Mouse (Mus musculus) midbrain, embryonic 16.5 days (tissue): ENCODE results near the gene Platr17. TPM values are rescaled to one million over a fixed set of nuclear protein-coding genes. Genes with fewer than 3 reads are reported as not detected.

ENCODE experiments used
- ATAC-seq: fragments of 200-750 bp; cut with Nextera tagmentation; 2 replicates; pipeline ENCODE4 v1.8.0; 2017; ENCODE audit warnings: moderate TSS enrichment
- H3K27ac ChIP-seq: fragments of 300-500 bp; sonication (generic); 2 replicates; pipeline ENCODE4 v1.5.1; 2014; ENCODE audit warnings: mild to moderate bottlenecking, low read length, mixed read lengths
- H3K27me3 ChIP-seq: fragments of 300-500 bp; sonication (generic); 2 replicates; pipeline ENCODE4 v1.6.1; 2014; ENCODE audit warnings: low read depth, low read length, mixed read lengths; ENCODE audit not compliant: control insufficient read depth, insufficient read depth
- H3K36me3 ChIP-seq: fragments of 300-500 bp; sonication (generic); 2 replicates; pipeline ENCODE4 v1.6.1; 2014; ENCODE audit warnings: mild to moderate bottlenecking, low read length, moderate library complexity, mixed read lengths; ENCODE audit not compliant: control insufficient read depth, insufficient read depth
- H3K4me1 ChIP-seq: fragments of 300-500 bp; sonication (generic); 2 replicates; pipeline ENCODE4 v1.6.1; 2014; ENCODE audit warnings: mild to moderate bottlenecking, low read length, mixed read lengths; ENCODE audit not compliant: control insufficient read depth, insufficient read depth
- H3K4me2 ChIP-seq: fragments of 300-500 bp; sonication (generic); 2 replicates; pipeline ENCODE4 v1.6.1; 2014; ENCODE audit warnings: mild to moderate bottlenecking, low read length, mixed read lengths
- H3K4me3 ChIP-seq: fragments of 300-500 bp; sonication (generic); 2 replicates; pipeline ENCODE4 v1.5.1; 2014; ENCODE audit warnings: low read depth, mild to moderate bottlenecking, low read length, moderate library complexity, mixed read lengths
- H3K9ac ChIP-seq: fragments of 300-500 bp; sonication (generic); 2 replicates; pipeline ENCODE4 v1.6.1; 2014; ENCODE audit warnings: low read depth, low read length, mixed read lengths
- H3K9me3 ChIP-seq: fragments of 300-500 bp; sonication (generic); replicated peaks from 2 replicates; pipeline ENCODE4 v1.6.1; 2014; ENCODE audit warnings: mild to moderate bottlenecking, low read length, mixed read lengths; ENCODE audit not compliant: control insufficient read depth, poor library complexity, severe bottlenecking
- WGBS: fragments of 180-500 bp; shearing (Covaris S2); extraction: QIAGEN DNeasy Blood & Tissue Kit; methylation state at CpG from one replicate; pipeline ENCODE4 v1.1.7; 2014; 5-methylcytosine and 5-hydroxymethylcytosine counted together
- polyA plus RNA-seq: library from polyadenylated mRNA; unstranded; fragments of >200 nt; fragmentation: Nextera tagmentation; extraction: Ambion mirVana; gene quantifications from 2 replicates; pipeline ENCODE4 v1.2.1, GENCODE M21; 2015

Platr17 gene
- polyA plus RNA-seq, 1 experiment from 2014 or later: 0.55 TPM

- Histone ChIP-seq H3K9ac (peak overlapping the region; percentile 94), H3K4me3 (peak overlapping the region; percentile 83), H3K36me3 (peaks cover 22% of the 10 kb centered on the region), H3K4me2 (peak overlapping the region; percentile 89), H3K27ac (peak overlapping the region; percentile 86), H3K4me1 (peaks cover 13% of the 10 kb centered on the region), H3K9me3 (no peaks in the 10 kb centered on the region), H3K27me3 (no peaks in the 10 kb centered on the region)
- WGBS: under 1% methylated on average over 14 of the region's 14 CpGs
- ATAC-seq: no peak; the same call in 1 of the 2 replicates
Measured at GRCm38 (mm10) chr17:33909869-33910250, 4.9 kb downstream of the Platr17 start.

- peaks cover 18% of the 10 kb centered on the region for H3K4me1 ChIP-seq
- H3K27me3 ChIP-seq: no peaks in the 10 kb centered on the region
- ATAC-seq: no peak
- H3K4me2 ChIP-seq: peak overlapping the region; percentile 89
- H3K36me3 ChIP-seq: peaks cover 22% of the 10 kb centered on the region
- peak overlapping the region; percentile 83 for H3K4me3 ChIP-seq
- H3K9me3 ChIP-seq: no peaks in the 10 kb centered on the region
- peak overlapping the region; percentile 94 for H3K9ac ChIP-seq
- H3K27ac ChIP-seq: no peak overlapping the region
- 57% methylated on average over 11 of the region's 11 CpGs for WGBS
Measured at GRCm38 (mm10) chr17:33910346-33911051, 5.6 kb downstream of the Platr17 start.

GRCm38 (mm10) chr17:33911052-33911812 lies 6.3 kb downstream of the Platr17 start:
- H3K4me3 ChIP-seq: no peak overlapping the region
- WGBS: 93% methylated on average over 31 of the region's 31 CpGs
- no peak overlapping the region for H3K4me2 ChIP-seq
- H3K9me3 ChIP-seq: no peaks in the 10 kb centered on the region
- ATAC-seq: no peak
- no peak overlapping the region for H3K27ac ChIP-seq
- H3K36me3 ChIP-seq: peaks cover 22% of the 10 kb centered on the region
- peaks cover 18% of the 10 kb centered on the region for H3K4me1 ChIP-seq
- H3K27me3 ChIP-seq: no peaks in the 10 kb centered on the region
- H3K9ac ChIP-seq: no peak overlapping the region

- Histone ChIP-seq H3K9ac (no peak overlapping the region), H3K4me2 (no peak overlapping the region), H3K9me3 (no peaks in the 10 kb centered on the region), H3K4me3 (no peak overlapping the region), H3K27me3 (no peaks in the 10 kb centered on the region), H3K4me1 (peaks cover 23% of the 10 kb centered on the region), H3K36me3 (peaks cover 22% of the 10 kb centered on the region), H3K27ac (no peak overlapping the region)
- ATAC-seq: no peak
- WGBS: 94% methylated on average over 28 of the region's 28 CpGs
Measured at GRCm38 (mm10) chr17:33911813-33912414, 7.0 kb downstream of the Platr17 start.

GRCm38 (mm10) chr17:33913264-33913663 lies 8.3 kb downstream of the Platr17 start:
- H3K27ac ChIP-seq: no peak overlapping the region
- H3K36me3 ChIP-seq: peaks cover 22% of the 10 kb centered on the region
- no peak for ATAC-seq
- H3K27me3 ChIP-seq: no peaks in the 10 kb centered on the region
- WGBS: 87% methylated on average over 10 of the region's 10 CpGs
- no peak overlapping the region for H3K4me3 ChIP-seq
- H3K4me2 ChIP-seq: no peak overlapping the region
- H3K9ac ChIP-seq: no peak overlapping the region
- H3K9me3 ChIP-seq: no peaks in the 10 kb centered on the region
- H3K4me1 ChIP-seq: peaks cover 20% of the 10 kb centered on the region

- no peak overlapping the region for H3K27ac ChIP-seq
Measured at GRCm38 (mm10) chr17:33913905-33914304, 9.0 kb downstream of the Platr17 start.

GRCm38 (mm10) chr17:33914969-33915391 lies 10.0 kb downstream of the Platr17 start:
- H3K9me3 ChIP-seq: no peaks in the 10 kb centered on the region
- H3K4me1 ChIP-seq: peaks cover 28% of the 10 kb centered on the region
- no peak for ATAC-seq
- 66% methylated on average over 13 of the region's 13 CpGs for WGBS
- H3K27me3 ChIP-seq: peaks cover 2% of the 10 kb centered on the region; the same call in 1 of the 2 replicates
- peaks cover 22% of the 10 kb centered on the region for H3K36me3 ChIP-seq
- no peak overlapping the region for H3K27ac ChIP-seq
- peak overlapping the region; percentile 25; the same call in 1 of the 2 replicates for H3K4me2 ChIP-seq
- no peak overlapping the region; the same call in 1 of the 2 replicates for H3K4me3 ChIP-seq
- H3K9ac ChIP-seq: no peak overlapping the region

More at GRCm38 (mm10) chr17:33913905-33914304, 9.0 kb downstream of the Platr17 start:
- no peak for ATAC-seq
- Histone ChIP-seq H3K4me1 (peaks cover 20% of the 10 kb centered on the region), H3K4me3 (no peak overlapping the region), H3K9ac (no peak overlapping the region), H3K9me3 (no peaks in the 10 kb centered on the region), H3K4me2 (no peak overlapping the region), H3K27me3 (0 out of 2 replicates have a peak, but pooled peaks cover under 1% of the 10 kb centered on the region), H3K36me3 (peaks cover 22% of the 10 kb centered on the region)
- WGBS: 97% methylated on average over 8 of the region's 8 CpGs

GRCm38 (mm10) chr17:33915671-33916250 lies 10.8 kb downstream of the Platr17 start, which contains the start of the genes Tapbp and Zbtb22:
Gene Tapbp (plus strand): TSS chr17:33915899.
Gene Zbtb22 (plus strand): TSS chr17:33915904.
- Histone ChIP-seq H3K27me3 (peaks cover 2% of the 10 kb centered on the region; the same call in 1 of the 2 replicates), H3K36me3 (peaks cover 22% of the 10 kb centered on the region), H3K9ac (peak within 1 kb of the TSS; percentile 65), H3K4me2 (peak within 1 kb of the TSS; percentile 65), H3K27ac (peak within 1 kb of the TSS; percentile 83), H3K4me1 (peaks cover 25% of the 10 kb centered on the region), H3K9me3 (no peaks in the 10 kb centered on the region), H3K4me3 (peak within 1 kb of the TSS; percentile 52)
- peak; percentile 92 for ATAC-seq
- under 1% methylated on average over 34 of the region's 34 CpGs for WGBS
